Mouse (Mus musculus): Measurements from ENCODE around the gene Iscu.
"Not testable (repeated sequence)": the region's sequence is repeated elsewhere in the genome, so short reads cannot be mapped to it uniquely, and the experiment has no call there.

Iscu gene

GRCm38 (mm10) chr5:113755347-113756030, 17.1 kb upstream of the Iscu start:
- DNase-seq (ENCODE audit: low spot score): no peak

GRCm38 (mm10) chr5:113761585-113761984, 11.0 kb upstream of the Iscu start:
- no peak for DNase-seq (ENCODE audit: low spot score)

- DNase-seq (ENCODE audit: low spot score): no peak
These were observed 8.1 kb upstream of the Iscu start for GRCm38 (mm10) chr5:113764426-113764825.

- DNase-seq (ENCODE audit: low spot score): no peak
These were observed 6.7 kb upstream of the Iscu start for GRCm38 (mm10) chr5:113765641-113766526.

GRCm38 (mm10) chr5:113768806-113769205, 3.7 kb upstream of the Iscu start:
- no peak for DNase-seq (ENCODE audit: low spot score)

GRCm38 (mm10) chr5:113771213-113772162, 1.1 kb upstream of the Iscu start:
- peak; percentile 91 for DNase-seq (ENCODE audit: low spot score)

GRCm38 (mm10) chr5:113772905-113773519, 464 bp downstream of the Iscu start:
- DNase-seq (ENCODE audit: low spot score): peak; percentile 42

GRCm38 (mm10) chr5:113773664-113774063, 1.1 kb downstream of the Iscu start:
- DNase-seq (ENCODE audit: low spot score): peak; percentile 91

- no peak for DNase-seq (ENCODE audit: low spot score)
These were observed 3.0 kb downstream of the Iscu start for GRCm38 (mm10) chr5:113775585-113775984.

- no peak for DNase-seq (ENCODE audit: low spot score)
These were observed 3.8 kb downstream of the Iscu start for GRCm38 (mm10) chr5:113776128-113776895.

- no peak for DNase-seq (ENCODE audit: low spot score)
These were observed 4.3 kb downstream of the Iscu start for GRCm38 (mm10) chr5:113776896-113777226.

- DNase-seq (ENCODE audit: low spot score): not testable (repeated sequence)
These were observed 5.2 kb downstream of the Iscu start for GRCm38 (mm10) chr5:113777728-113778127.

- no peak for DNase-seq (ENCODE audit: low spot score)
These were observed 7.0 kb downstream of the Iscu start for GRCm38 (mm10) chr5:113779569-113779968.

GRCm38 (mm10) chr5:113780082-113780752, 7.7 kb downstream of the Iscu start:
- DNase-seq (ENCODE audit: low spot score): no peak

GRCm38 (mm10) chr5:113780763-113781162, 8.2 kb downstream of the Iscu start:
- DNase-seq (ENCODE audit: low spot score): no peak

- no peak for DNase-seq (ENCODE audit: low spot score)
These were observed 8.7 kb downstream of the Iscu start for GRCm38 (mm10) chr5:113781254-113781653.

GRCm38 (mm10) chr5:113781875-113782274, 9.3 kb downstream of the Iscu start:
- no peak for DNase-seq (ENCODE audit: low spot score)

GRCm38 (mm10) chr5:113782624-113783023, 10.1 kb downstream of the Iscu start:
- DNase-seq (ENCODE audit: low spot score): no peak

GRCm38 (mm10) chr5:113783581-113784001, 11.0 kb downstream of the Iscu start:
- DNase-seq (ENCODE audit: low spot score): peak; percentile 53

GRCm38 (mm10) chr5:113784104-113784503, 11.6 kb downstream of the Iscu start:
- DNase-seq (ENCODE audit: low spot score): not testable (repeated sequence)

Measured in adipocyte (in vitro differentiated cells).